Mouse (Mus musculus) cortical plate, adult 2 months (tissue): ENCODE data around the gene Sidt1.

Experiments
- CTCF ChIP-seq: fragments of 200-500 bp; IDR thresholded peaks from 2 replicates; pipeline ENCODE4 v1.5.1; 2011; ENCODE audit warnings: mild to moderate bottlenecking, control low read depth, low read length; ENCODE audit not compliant: insufficient read depth; ENCODE audit errors: extremely low read depth
- POLR2A ChIP-seq: fragments of 200-500 bp; IDR thresholded peaks from 2 replicates; pipeline ENCODE4 v1.6.1; 2011; ENCODE audit warnings: mild to moderate bottlenecking, low read length, control low read depth; ENCODE audit not compliant: insufficient read depth; ENCODE audit errors: extremely low read depth

- TF ChIP-seq CTCF (no peak), POLR2A (no peak)
Measured at GRCm38 (mm10) chr16:44271371-44272038, 61.5 kb downstream of the Sidt1 start.
